Mouse (Mus musculus) lung, adult 18-20 months (tissue): ENCODE results near the gene Vamp4.

ENCODE experiments used
- DNase-seq, 2 experiments: peaks; one replicate each; pipeline ENCODE4 v3.0.0; 2022; ENCODE audit warnings: mixed read lengths in 2 of 2

Gene Vamp4

DNA sequence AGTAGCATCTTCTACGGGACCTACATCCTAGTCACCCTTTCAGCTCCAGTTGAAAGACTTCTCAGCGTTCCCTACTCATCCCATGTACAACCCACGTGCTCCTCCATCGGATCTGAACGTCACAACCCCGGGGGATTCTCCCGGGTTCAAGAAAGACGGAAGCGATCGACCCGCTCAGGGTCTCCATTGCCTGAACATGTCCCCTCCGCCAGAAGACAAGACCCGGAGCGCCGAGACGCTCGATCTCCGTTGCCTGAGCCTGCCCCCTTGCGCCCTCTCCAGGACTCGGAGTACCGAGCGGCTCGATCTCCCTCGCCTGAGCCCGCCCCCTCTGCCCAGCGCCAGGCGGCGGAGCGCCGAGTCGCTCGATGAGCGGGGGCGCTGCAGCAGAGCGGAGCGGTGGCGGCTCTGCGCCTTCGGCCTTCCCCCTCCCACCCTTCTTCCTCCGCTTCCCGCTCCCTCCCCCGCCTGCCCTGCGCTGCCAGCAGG is at the start of gene Vamp4:
Gene Vamp4, plus strand, starts transcription at position 256 of the 489 bp plus-strand sequence.
- peak; percentile 92 to 94 for DNase-seq

DNA sequence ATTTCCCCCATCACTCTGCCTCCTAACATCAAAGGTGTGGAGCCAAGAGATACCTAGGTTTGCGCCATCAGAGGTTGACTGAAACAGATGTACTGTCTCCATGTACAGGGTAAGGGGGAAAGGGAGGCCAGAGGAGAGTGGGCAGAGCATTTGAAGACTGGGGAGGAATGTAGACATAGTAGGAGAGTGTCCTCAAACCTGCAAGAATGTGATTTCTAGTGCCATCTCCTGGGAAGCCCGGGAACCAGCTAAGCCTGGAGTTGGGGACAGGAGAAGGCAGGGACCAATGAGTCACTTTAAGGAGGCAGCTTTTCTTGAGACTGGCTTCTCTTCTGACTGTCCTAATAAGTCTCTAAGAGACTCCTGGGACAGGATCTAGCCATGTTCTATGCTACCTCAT is 40.7 kb upstream of the Vamp4 start:
- no peak for DNase-seq

GRCm38 (mm10) chr1:162530666-162531065 is 39.6 kb upstream of the Vamp4 start:
- no peak for DNase-seq

- DNase-seq, result no peak
Observed at GRCm38 (mm10) chr1:162531584-162531983, 38.7 kb upstream of the Vamp4 start.

GRCm38 (mm10) chr1:162532330-162532729 is 38.0 kb upstream of the Vamp4 start:
- DNase-seq, result no peak

GRCm38 (mm10) chr1:162533766-162534560 is 36.4 kb upstream of the Vamp4 start:
- no peak for DNase-seq

- DNase-seq, result no peak
Observed at GRCm38 (mm10) chr1:162543231-162543630, 27.1 kb upstream of the Vamp4 start.

DNA sequence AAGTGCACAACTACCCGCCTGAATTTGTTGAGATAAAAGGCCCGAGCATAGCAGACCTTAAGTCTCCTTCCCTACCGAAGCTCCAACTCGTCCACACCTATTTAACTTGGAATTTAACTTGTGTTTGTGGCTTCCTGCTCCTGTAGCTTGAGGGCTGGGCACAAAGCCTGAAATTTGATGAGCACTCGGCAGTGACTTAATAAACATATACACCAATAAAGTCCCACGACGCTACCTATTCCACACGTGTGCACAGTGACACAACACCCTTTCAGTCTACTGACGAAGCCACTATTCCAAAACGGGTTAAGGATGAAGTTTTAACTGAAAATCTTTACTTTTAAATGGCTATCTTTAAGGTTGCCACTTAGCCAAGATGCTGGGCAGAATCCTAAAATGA is 22.7 kb upstream of the Vamp4 start:
- no peak for DNase-seq

GRCm38 (mm10) chr1:162548016-162548916 is 22.0 kb upstream of the Vamp4 start, which contains the start of gene Mettl13:
Mettl13 (minus strand) TSS chr1:162548551.
- peak; percentile 90 to 93 for DNase-seq

DNA sequence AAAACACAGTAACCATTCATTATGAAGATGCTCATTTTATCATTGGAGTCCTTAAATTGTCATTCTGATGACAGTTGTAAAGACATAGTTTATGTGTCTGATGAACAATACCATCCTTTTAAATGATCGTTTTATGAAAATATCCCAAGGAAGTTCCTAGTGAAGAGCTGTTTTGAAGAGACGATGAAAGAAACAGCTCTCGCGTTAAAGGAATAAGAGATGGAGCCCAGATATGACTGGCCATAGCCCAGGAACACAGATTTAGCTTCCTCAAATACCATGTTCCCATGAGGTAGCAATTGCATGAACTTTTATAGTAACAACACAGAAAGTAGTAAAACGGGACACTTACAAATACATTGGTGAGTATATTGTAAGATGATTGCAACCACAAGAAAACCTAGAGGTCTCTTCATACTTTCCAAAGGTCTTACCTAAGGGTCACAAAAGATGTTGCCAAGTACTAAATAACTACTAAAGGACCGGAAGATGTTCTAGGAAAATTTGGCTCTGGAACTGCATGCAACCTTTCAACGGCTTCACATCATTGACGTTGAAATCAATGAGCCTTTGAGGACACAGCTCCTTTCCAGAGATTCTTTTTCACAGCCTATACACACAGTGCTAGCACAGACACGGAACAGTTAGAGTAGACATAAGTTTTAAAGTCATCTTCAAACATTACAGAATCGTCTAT is 21.2 kb upstream of the Vamp4 start:
- no peak for DNase-seq

DNA sequence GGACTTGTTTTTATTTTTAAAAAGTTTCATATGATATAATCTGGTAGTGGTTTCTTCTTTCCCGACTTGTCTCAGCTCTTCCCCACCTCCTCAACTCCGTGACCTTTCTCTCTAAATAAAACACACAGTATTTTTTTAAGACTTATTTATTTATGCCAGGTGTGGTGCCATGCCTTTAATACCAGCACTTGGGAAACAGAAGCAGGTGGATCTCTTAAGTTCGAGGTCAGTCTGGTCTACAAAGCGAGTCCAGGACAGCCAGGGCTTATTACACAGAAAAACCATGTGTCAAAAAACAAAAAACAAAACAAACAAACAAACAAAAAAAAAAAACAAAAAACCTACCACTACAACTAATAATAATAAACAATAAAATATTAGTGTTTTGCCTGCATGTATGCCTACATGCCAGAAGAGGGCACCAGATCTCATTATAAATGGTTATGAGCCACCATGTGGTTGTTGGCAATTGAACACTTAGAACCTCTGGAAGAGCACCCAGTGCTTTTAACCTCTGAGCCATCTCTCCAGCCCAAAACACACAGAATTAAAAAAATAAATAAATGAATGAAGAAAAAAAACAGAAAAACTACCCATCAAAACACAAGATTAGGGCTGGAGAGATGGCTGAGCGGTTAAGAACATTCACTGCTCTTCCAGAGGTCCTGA is 20.6 kb upstream of the Vamp4 start:
- DNase-seq, result peak in 1 of 2 experiments; percentile 24

DNA sequence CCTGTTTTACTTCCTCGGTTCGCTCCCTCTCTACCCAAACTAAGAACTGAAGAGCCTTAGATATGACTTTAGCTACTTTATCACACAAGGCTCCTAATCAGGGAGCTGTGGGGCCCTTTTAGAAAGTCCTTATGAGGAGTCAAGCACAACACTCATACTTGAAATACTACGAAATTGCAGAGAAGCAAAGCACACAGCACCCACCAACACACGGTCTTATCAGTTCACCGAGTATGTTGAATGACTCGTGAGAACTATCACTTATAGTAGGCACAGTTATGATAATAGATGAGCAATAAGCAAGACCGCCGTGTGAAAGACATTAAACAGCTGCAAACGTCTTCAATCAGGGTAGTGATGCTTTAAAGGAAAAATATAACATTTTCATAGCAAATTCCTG is 17.4 kb upstream of the Vamp4 start:
- DNase-seq, result no peak

DNA sequence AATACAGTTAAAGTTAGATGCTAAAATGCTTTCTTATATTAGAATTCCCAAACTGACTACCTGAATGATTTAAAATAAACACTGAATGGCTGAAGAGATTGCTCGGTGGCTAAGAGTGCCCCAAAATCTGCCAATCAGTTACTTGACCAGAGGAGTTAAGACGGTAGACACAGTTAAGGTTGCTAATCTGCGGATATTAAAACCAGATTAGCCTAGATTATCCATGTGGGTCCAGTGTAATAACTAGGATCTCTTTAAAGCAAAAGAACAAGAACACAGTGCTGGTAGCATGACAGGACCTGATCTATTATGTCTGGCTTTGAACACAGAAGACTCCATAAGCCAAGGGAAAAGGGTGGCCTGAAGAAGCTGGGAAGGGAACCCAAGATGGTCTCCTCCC is 16.1 kb upstream of the Vamp4 start:
- DNase-seq, result no peak

DNA sequence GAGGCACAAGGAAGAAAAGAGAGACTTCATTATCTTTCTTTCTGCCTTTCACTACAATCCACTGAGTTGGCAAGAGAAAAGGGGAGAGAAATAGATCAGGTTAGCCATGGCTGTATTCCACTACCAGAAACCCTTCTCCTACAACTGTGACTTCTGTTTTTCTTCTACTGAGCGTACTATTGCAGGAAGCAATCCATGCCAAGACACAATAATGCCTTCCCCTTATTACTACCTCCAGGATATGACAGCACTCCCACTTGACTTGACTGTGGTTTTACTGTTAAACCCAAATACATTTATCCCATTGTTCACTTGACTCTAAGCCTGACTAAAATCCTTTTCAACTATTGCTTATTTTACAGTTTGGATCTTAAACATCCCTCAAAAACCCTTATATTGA is 7.1 kb upstream of the Vamp4 start:
- DNase-seq, result no peak

GRCm38 (mm10) chr1:162564992-162565391 is 5.3 kb upstream of the Vamp4 start:
- DNase-seq, result peak; percentile 52 to 60

- DNase-seq, result no peak
Observed at GRCm38 (mm10) chr1:162567351-162567750, 3.0 kb upstream of the Vamp4 start.

DNA sequence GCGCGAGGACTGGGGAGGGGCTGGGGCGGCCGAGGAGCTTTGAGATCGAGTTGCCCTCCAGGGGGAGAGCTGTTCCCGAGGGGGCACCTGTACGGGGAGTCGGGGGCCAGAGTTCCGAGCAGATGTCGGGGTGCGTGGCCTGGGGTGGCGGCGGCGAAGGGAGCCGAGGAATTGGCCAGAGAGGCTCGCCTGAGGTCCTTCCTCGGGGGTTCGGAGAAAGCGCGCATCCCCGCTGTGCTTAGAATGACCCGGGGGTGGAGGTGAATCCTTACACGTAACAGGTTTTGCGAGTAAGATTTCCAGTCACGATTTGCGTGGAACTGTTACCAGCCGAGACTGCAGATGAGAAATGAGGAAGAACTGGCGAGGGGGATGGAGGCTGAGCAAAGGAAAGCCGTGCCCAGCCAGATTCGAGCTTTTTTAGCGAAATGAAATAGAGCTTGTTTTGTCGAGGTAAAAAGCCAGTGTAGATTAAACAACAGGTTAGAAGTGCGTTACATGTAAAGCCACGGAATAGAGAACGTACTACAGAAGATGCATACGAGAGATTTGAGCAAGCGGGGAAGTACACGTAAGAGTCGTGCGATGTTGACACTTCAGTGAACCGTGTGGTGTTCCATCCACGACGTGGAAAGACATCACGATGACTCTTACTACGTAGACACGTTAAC is 751 bp downstream of the Vamp4 start:
- DNase-seq, result peak; percentile 44 to 56

DNA sequence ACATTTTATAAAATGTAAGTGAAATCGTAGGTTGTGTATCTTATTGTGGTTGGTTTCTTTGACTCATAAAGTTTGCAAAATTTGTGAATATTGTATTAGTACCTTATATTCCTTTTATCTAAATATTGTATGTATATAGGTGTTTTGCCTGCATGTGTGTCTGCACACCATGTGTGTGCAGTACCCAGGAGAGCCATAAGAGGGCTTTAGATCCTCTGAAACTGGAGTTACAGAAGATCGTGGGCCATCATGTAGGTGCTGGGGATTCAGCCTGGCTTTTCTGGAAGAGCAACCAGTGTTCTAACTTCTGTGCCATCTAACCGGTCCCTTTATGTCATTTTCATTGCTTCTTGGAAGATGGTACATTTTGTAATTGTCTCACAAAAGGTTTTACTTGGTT is 4.8 kb downstream of the Vamp4 start:
- DNase-seq, result no peak

GRCm38 (mm10) chr1:162582884-162583283 is 12.6 kb downstream of the Vamp4 start:
- no peak for DNase-seq

GRCm38 (mm10) chr1:162586282-162586681 is 16.0 kb downstream of the Vamp4 start:
- no peak for DNase-seq

- no peak for DNase-seq
Observed at GRCm38 (mm10) chr1:162588606-162589005, 18.3 kb downstream of the Vamp4 start.

- DNase-seq, result peak; percentile 23 to 46
Observed at GRCm38 (mm10) chr1:162589443-162589842, 19.1 kb downstream of the Vamp4 start.
